Mouse (Mus musculus): ENCODE measurements around the gene Kidins220.

- TF ChIP-seq CTCF (IDR thresholded peaks at IDR 0.05; ENCODE audit: low read depth, low read length) (no peak), POLR2A (IDR thresholded peaks at IDR 0.05; ENCODE audit: extremely low read depth, insufficient read depth, low read length) (no peak)
Measured at GRCm38 (mm10) chr12:25034338-25034953, 59.7 kb downstream of the Kidins220 start.

All from liver, adult 2 months (tissue).